Mouse (Mus musculus): ENCODE results near the gene Sparcl1. TPM values are rescaled to one million over a fixed set of nuclear protein-coding genes. Genes with fewer than 3 reads are reported as not detected.

Gene Sparcl1
- polyA plus RNA-seq, 1 experiment = 0.02 TPM

GRCm38 (mm10) chr5:104103171-104103570 is 10.4 kb downstream of the Sparcl1 start:
- TF ChIP-seq POLR2A (IDR thresholded peaks at IDR 0.05; ENCODE audit: insufficient read length, low read depth) = no peak
- no peak for TF ChIP-seq TCF3 (IDR thresholded peaks at IDR 0.05; ENCODE audit: insufficient read length, low read depth)
- TF ChIP-seq USF1 (IDR thresholded peaks at IDR 0.05; ENCODE audit: low read depth) = no peak
- TF ChIP-seq SRF (IDR thresholded peaks at IDR 0.05; ENCODE audit: control insufficient read depth, insufficient read length, low read depth) = no peak
- no peak for TF ChIP-seq MYOD1 (IDR thresholded peaks at IDR 0.05; ENCODE audit: control insufficient read depth in 1 of 3, insufficient read length in 2 of 3, low read depth in 2 of 3)
- no peak for TF ChIP-seq MAX (IDR thresholded peaks at IDR 0.05; ENCODE audit: low read depth)
- TF ChIP-seq CEBPB (IDR thresholded peaks at IDR 0.05; ENCODE audit: insufficient read depth, poor library complexity, severe bottlenecking) = no peak
- TF ChIP-seq REST (IDR thresholded peaks at IDR 0.05; ENCODE audit: insufficient read depth, insufficient read length) = no peak
- no peak for TF ChIP-seq E2F4 (IDR thresholded peaks at IDR 0.05; ENCODE audit: insufficient read depth)
- H3K4me3 ChIP-seq = no peak overlapping the region

DNA sequence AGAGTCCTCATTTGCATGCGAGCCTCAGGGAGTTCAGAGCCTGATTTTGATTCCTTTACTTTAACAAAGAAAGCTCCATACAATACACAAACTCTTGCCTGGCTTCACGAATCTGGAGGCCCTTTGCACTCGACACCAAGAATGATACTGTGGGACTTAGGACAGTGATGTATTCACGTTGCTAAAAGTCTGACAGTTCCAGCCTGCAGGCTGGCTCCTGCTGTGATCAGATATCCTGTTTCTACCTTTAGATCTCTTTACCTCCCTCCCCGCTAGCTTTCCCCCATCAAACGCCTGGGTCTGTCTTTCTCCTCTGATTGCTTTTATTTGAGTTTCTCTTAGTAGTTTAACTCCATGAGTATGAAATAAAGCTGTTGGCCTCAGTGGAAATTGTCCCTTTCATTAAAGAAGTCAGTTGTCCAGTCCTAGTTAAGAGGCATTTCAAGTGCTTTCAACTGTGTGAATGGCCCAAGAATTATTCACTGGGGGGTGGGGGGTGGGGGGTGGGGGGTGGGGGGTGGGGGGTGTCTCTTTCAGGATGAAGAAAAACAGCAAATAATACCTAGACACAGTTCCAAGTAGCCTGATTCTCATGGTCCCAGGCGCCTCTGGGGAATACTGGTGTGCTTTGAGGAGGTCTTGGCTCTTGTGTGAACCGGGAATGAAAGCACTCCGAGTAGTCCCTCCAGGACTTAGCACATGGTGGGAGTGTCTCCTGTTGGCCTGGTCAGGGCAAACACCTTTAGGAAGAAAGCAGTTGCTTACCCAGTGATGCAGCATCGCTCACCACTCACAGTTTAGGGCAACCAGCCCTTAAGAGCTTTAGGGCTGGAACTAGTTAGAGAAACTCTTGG is 11.6 kb downstream of the Sparcl1 start:
- H3ac ChIP-seq (ENCODE audit: control insufficient read depth, insufficient read length) = no peak overlapping the region
- H3K27me3 ChIP-seq (ENCODE audit: control insufficient read depth, insufficient read depth, insufficient read length) = peaks cover 9% of the 10 kb centered on the region
- H3K4me2 ChIP-seq (ENCODE audit: low read depth) = no peak overlapping the region
- no peak overlapping the region for H3K4me3 ChIP-seq
- no peak for TF ChIP-seq USF1 (IDR thresholded peaks at IDR 0.05; ENCODE audit: low read depth)
- TF ChIP-seq SRF (IDR thresholded peaks at IDR 0.05; ENCODE audit: control insufficient read depth, insufficient read length, low read depth) = no peak
- TF ChIP-seq TCF12 (IDR thresholded peaks at IDR 0.05; ENCODE audit: insufficient read depth, poor library complexity, severe bottlenecking) = no peak
- TF ChIP-seq MYOG (IDR thresholded peaks at IDR 0.05; ENCODE audit: control insufficient read depth in 1 of 3, insufficient read depth in 1 of 3, insufficient read length in 2 of 3, low read depth in 2 of 3) = no peak
- no peak for TF ChIP-seq MAX (IDR thresholded peaks at IDR 0.05; ENCODE audit: low read depth)
- TF ChIP-seq MYOD1 (IDR thresholded peaks at IDR 0.05; ENCODE audit: control insufficient read depth in 1 of 3, insufficient read length in 2 of 3, low read depth in 2 of 3) = no peak
- no peak for TF ChIP-seq REST (IDR thresholded peaks at IDR 0.05; ENCODE audit: insufficient read depth, insufficient read length)
- TF ChIP-seq TCF3 (IDR thresholded peaks at IDR 0.05; ENCODE audit: insufficient read length, low read depth) = no peak
- no peaks in the 10 kb centered on the region for H3K36me3 ChIP-seq (ENCODE audit: control insufficient read depth, insufficient read depth)
- no peaks in the 10 kb centered on the region for H3K79me2 ChIP-seq (ENCODE audit: control insufficient read depth, insufficient read depth)

More at GRCm38 (mm10) chr5:104103171-104103570, 10.4 kb downstream of the Sparcl1 start:
- Histone ChIP-seq H3K27me3 (ENCODE audit: control insufficient read depth, insufficient read depth, insufficient read length) (peaks cover 9% of the 10 kb centered on the region), H3K4me2 (ENCODE audit: low read depth) (no peak overlapping the region), H3ac (ENCODE audit: control insufficient read depth, insufficient read length) (no peak overlapping the region), H3K79me2 (ENCODE audit: control insufficient read depth, insufficient read depth) (no peaks in the 10 kb centered on the region), H3K36me3 (ENCODE audit: control insufficient read depth, insufficient read depth) (no peaks in the 10 kb centered on the region)

GRCm38 (mm10) chr5:104096078-104096938 is 17.2 kb downstream of the Sparcl1 start:
- H3ac ChIP-seq (ENCODE audit: control insufficient read depth, insufficient read length) = no peak overlapping the region
- TF ChIP-seq MYOD1 (IDR thresholded peaks at IDR 0.05; ENCODE audit: control insufficient read depth in 1 of 3, insufficient read length in 2 of 3, low read depth in 2 of 3) (no peak), USF1 (IDR thresholded peaks at IDR 0.05; ENCODE audit: low read depth) (no peak), POLR2A (IDR thresholded peaks at IDR 0.05; ENCODE audit: insufficient read length, low read depth) (no peak), MAX (IDR thresholded peaks at IDR 0.05; ENCODE audit: low read depth) (no peak), REST (IDR thresholded peaks at IDR 0.05; ENCODE audit: insufficient read depth, insufficient read length) (no peak), E2F4 (IDR thresholded peaks at IDR 0.05; ENCODE audit: insufficient read depth) (no peak)
- no peaks in the 10 kb centered on the region for H3K79me2 ChIP-seq (ENCODE audit: control insufficient read depth, insufficient read depth)
- no peaks in the 10 kb centered on the region for H3K36me3 ChIP-seq (ENCODE audit: control insufficient read depth, insufficient read depth)
- no peak overlapping the region for H3K4me2 ChIP-seq (ENCODE audit: low read depth)
- H3K4me3 ChIP-seq = no peak overlapping the region
- peaks cover 9% of the 10 kb centered on the region for H3K27me3 ChIP-seq (ENCODE audit: control insufficient read depth, insufficient read depth, insufficient read length)

DNA sequence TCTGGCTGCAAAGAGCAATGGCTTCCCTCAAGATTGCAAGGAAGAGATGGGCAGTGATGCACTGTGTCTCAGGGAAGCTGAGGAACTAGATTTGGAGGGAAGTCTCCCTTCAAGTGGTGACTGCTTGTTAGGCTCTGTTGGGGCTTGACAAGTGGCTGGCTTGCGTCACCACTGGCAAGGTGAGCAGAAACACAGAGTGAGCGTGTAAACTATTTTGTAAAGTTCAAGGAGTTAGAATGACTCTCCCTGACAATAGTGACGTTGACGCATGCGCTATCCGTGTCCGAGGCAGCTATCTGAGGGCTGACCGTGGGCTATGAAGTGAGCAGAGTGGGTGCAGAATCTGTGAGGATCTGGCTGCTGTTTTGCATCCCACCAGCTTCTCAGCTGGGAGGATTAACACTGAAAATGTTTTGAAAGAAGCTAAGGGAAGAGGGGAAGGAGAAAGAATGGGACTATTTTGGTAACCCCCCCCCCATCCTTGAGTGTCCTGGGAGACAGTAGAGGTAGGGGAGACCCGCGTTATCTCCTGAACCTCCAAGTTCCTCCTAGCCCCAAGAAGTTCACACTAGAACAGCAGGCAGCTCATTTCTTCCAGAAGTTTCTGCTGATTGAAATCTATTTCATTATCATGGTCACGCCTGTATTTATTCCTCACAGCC is 18.0 kb downstream of the Sparcl1 start:
- Histone ChIP-seq H3K36me3 (ENCODE audit: control insufficient read depth, insufficient read depth) (no peaks in the 10 kb centered on the region), H3K79me2 (ENCODE audit: control insufficient read depth, insufficient read depth) (no peaks in the 10 kb centered on the region), H3K4me2 (ENCODE audit: low read depth) (no peak overlapping the region), H3K27me3 (ENCODE audit: control insufficient read depth, insufficient read depth, insufficient read length) (peaks cover 7% of the 10 kb centered on the region), H3ac (ENCODE audit: control insufficient read depth, insufficient read length) (no peak overlapping the region), H3K4me3 (no peak overlapping the region)
- TF ChIP-seq MYOG (IDR thresholded peaks at IDR 0.05; ENCODE audit: control insufficient read depth in 1 of 3, insufficient read depth in 1 of 3, insufficient read length in 2 of 3, low read depth in 2 of 3) = no peak
- TF ChIP-seq MYOD1 (IDR thresholded peaks at IDR 0.05; ENCODE audit: control insufficient read depth in 1 of 3, insufficient read length in 2 of 3, low read depth in 2 of 3) = no peak
- TF ChIP-seq POLR2AphosphoS2 (IDR thresholded peaks at IDR 0.05; ENCODE audit: insufficient read length, low read depth) = no peak
- no peak for TF ChIP-seq POLR2A (IDR thresholded peaks at IDR 0.05; ENCODE audit: insufficient read length, low read depth)
- no peak for TF ChIP-seq CEBPB (IDR thresholded peaks at IDR 0.05; ENCODE audit: insufficient read depth, poor library complexity, severe bottlenecking)
- TF ChIP-seq USF1 (IDR thresholded peaks at IDR 0.05; ENCODE audit: low read depth) = no peak

All from myocyte (in vitro differentiated cells).